Mouse (Mus musculus) naive thymus-derived CD4-positive, alpha-beta T cell, adult 2 months (primary cell): ENCODE measurements around the gene Zfp367.

Experiments
- DNase-seq: peaks from one replicate; pipeline ENCODE4 v3.0.0-alpha.2; 2011; ENCODE audit warnings: low read depth

The Zfp367 gene

GRCm38 (mm10) chr13:64153751-64154267 is 807 bp upstream of the Zfp367 start:
- peak; percentile 51 for DNase-seq

- DNase-seq = no peak
Measured at GRCm38 (mm10) chr13:64152671-64153082, 325 bp downstream of the Zfp367 start.

- DNase-seq = peak; percentile 73
Measured at GRCm38 (mm10) chr13:64152241-64152669, 747 bp downstream of the Zfp367 start.

GRCm38 (mm10) chr13:64150121-64150520 is 2.9 kb downstream of the Zfp367 start:
- no peak for DNase-seq

GRCm38 (mm10) chr13:64129616-64130375 is 23.2 kb downstream of the Zfp367 start:
- peak; percentile 65 for DNase-seq

- peak; percentile 65 for DNase-seq
Measured at GRCm38 (mm10) chr13:64128858-64129615, 24.0 kb downstream of the Zfp367 start, which contains the start of gene Slc35d2. TSS of gene Slc35d2 (minus strand) at chr13:64129368.

GRCm38 (mm10) chr13:64126316-64126715 is 26.7 kb downstream of the Zfp367 start:
- DNase-seq = no peak

GRCm38 (mm10) chr13:64124886-64125285 is 28.1 kb downstream of the Zfp367 start:
- DNase-seq = no peak

- DNase-seq = no peak
Measured at GRCm38 (mm10) chr13:64123491-64124188, 29.4 kb downstream of the Zfp367 start.

GRCm38 (mm10) chr13:64120760-64121159 is 32.2 kb downstream of the Zfp367 start:
- no peak for DNase-seq

GRCm38 (mm10) chr13:64117442-64117841 is 35.6 kb downstream of the Zfp367 start:
- peak; percentile 44 for DNase-seq

GRCm38 (mm10) chr13:64110421-64110820 is 42.6 kb downstream of the Zfp367 start:
- DNase-seq = no peak

GRCm38 (mm10) chr13:64108381-64108850 is 44.6 kb downstream of the Zfp367 start:
- no peak for DNase-seq

GRCm38 (mm10) chr13:64107535-64107934 is 45.5 kb downstream of the Zfp367 start:
- no peak for DNase-seq

- no peak for DNase-seq
Measured at GRCm38 (mm10) chr13:64107105-64107504, 45.9 kb downstream of the Zfp367 start.

- DNase-seq = no peak
Measured at GRCm38 (mm10) chr13:64105690-64106089, 47.3 kb downstream of the Zfp367 start.

- DNase-seq = peak; percentile 70
Measured at GRCm38 (mm10) chr13:64100186-64100585, 52.8 kb downstream of the Zfp367 start.

GRCm38 (mm10) chr13:64098992-64099391 is 54.0 kb downstream of the Zfp367 start:
- DNase-seq = peak; percentile 64

GRCm38 (mm10) chr13:64093341-64093740 is 59.7 kb downstream of the Zfp367 start:
- peak; percentile 64 for DNase-seq

- DNase-seq = no peak
Measured at GRCm38 (mm10) chr13:64092752-64093151, 60.2 kb downstream of the Zfp367 start.

GRCm38 (mm10) chr13:64092141-64092540 is 60.9 kb downstream of the Zfp367 start:
- DNase-seq = no peak

- no peak for DNase-seq
Measured at GRCm38 (mm10) chr13:64091006-64091405, 62.0 kb downstream of the Zfp367 start.
